35 mouse cellular contexts compared by ENCODE assay signal in the genomic region with DNA sequence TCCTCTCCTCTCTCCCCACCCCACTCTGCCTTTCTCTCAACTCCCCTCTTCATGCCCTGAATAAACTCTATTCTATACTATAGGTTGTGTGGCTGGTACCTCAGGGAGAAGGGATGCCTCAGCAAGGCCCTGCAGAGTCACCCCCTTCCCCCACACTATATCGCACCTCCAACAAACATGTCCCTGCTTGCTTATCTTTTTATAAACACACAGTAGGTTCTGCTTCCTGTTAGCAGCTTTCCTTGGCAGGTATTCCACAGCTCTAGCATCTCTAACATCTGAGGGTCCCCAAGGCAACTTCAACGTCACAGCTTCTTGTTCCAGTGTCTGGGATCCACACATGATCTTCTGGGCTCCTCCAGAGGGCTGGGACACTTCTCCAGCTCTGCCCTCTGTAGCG.
"Had no signal": no experiment of that assay in that cellular context is flagged by ENCODE, and none has a peak within 500 bp of the region (broad histone marks: within the 10 kb centered on the region; RNA-seq: fewer than 3 reads in every experiment).

No protein-coding gene starts in this region.

- H3K4me2 ChIP-seq: heart, embryonic 11.5 days; heart, embryonic 12.5 days; heart, embryonic 13.5 days; heart, embryonic 15.5 days; hindbrain, embryonic 12.5 days; hindbrain, embryonic 13.5 days; hindbrain, embryonic 14.5 days; hindbrain, embryonic 15.5 days; intestine, embryonic 15.5 days; kidney, embryonic 15.5 days had no signal

- H3K4me3 ChIP-seq: heart, embryonic 10.5 days; heart, embryonic 12.5 days; heart, embryonic 13.5 days; heart, embryonic 15.5 days; hindbrain, embryonic 10.5 days; hindbrain, embryonic 12.5 days; hindbrain, embryonic 13.5 days; hindbrain, embryonic 15.5 days; intestine, embryonic 15.5 days; kidney, embryonic 15.5 days; layer of hippocampus, adult 2 months; left cerebral cortex, adult 2 months had no signal

- H3K4me1 ChIP-seq: heart, embryonic 10.5 days; heart, embryonic 12.5 days; heart, embryonic 13.5 days; heart, embryonic 15.5 days; hindbrain, embryonic 10.5 days; hindbrain, embryonic 12.5 days; hindbrain, embryonic 13.5 days; hindbrain, embryonic 15.5 days; intestine, embryonic 15.5 days; kidney, embryonic 15.5 days had no signal

- DNase-seq: heart, postnatal 10 days; heart, postnatal 14 days; heart, postnatal 36 days; heart, postnatal 4 days; kidney, adult 11 months; kidney, adult 18-20 months; kidney, adult 2 months; kidney, adult 8-10 months; kidney, adult 9 months; kidney, postnatal 10 days; kidney, postnatal 14 days; kidney, postnatal 25 days; kidney, postnatal 36 days; kidney, postnatal 4 days; layer of hippocampus, adult 9-11 months; layer of hippocampus, postnatal 36 days had no signal

- ATAC-seq: hindbrain, embryonic 16.5 days; hindbrain, postnatal 0 days; inflammation-experienced regulatory T-cells, adult 6 months; intestine, embryonic 15.5 days; intestine, embryonic 16.5 days had no signal

- H3K27ac ChIP-seq: heart, embryonic 10.5 days; heart, embryonic 13.5 days; heart, embryonic 15.5 days; hindbrain, embryonic 10.5 days; hindbrain, embryonic 12.5 days; hindbrain, embryonic 13.5 days; hindbrain, embryonic 14.5 days; hindbrain, embryonic 15.5 days; hindbrain, postnatal 0 days; intestine, embryonic 15.5 days; kidney, embryonic 15.5 days; kidney, postnatal 0 days; layer of hippocampus, adult 2 months; left cerebral cortex, adult 2 months had no signal

- H3K27me3 ChIP-seq: heart, embryonic 12.5 days; heart, embryonic 13.5 days; heart, embryonic 15.5 days; hindbrain, embryonic 12.5 days; hindbrain, embryonic 13.5 days; hindbrain, embryonic 15.5 days; intestine, embryonic 15.5 days; kidney, embryonic 15.5 days had no signal

- H3K9ac ChIP-seq: heart, embryonic 12.5 days; heart, embryonic 13.5 days; heart, embryonic 15.5 days; hindbrain, embryonic 12.5 days; hindbrain, embryonic 13.5 days; hindbrain, embryonic 14.5 days; hindbrain, embryonic 15.5 days; intestine, embryonic 15.5 days; kidney, embryonic 15.5 days had no signal
